Mouse (Mus musculus) adrenal gland, postnatal 36 days (tissue): Measurements from ENCODE around the gene Casp8. TPM values are rescaled to one million over a fixed set of nuclear protein-coding genes. Genes with fewer than 3 reads are reported as not detected.
"Not testable (repeated sequence)": the region's sequence is repeated elsewhere in the genome, so short reads cannot be mapped to it uniquely, and the experiment has no call there.

ENCODE experiments used
- DNase-seq, 2 experiments: peaks; one replicate each; pipeline ENCODE4 v3.0.0; 2021; ENCODE audit warnings: mixed read lengths in 1 of 2
- total RNA-seq, 2 experiments: library from RNA; stranded (reverse); gene quantifications; 2 replicates each; pipeline ENCODE4 v1.2.3; 2021

Gene Casp8
- total RNA-seq, 2 experiments from 2014 or later: 20.3 to 22.3 TPM

DNA sequence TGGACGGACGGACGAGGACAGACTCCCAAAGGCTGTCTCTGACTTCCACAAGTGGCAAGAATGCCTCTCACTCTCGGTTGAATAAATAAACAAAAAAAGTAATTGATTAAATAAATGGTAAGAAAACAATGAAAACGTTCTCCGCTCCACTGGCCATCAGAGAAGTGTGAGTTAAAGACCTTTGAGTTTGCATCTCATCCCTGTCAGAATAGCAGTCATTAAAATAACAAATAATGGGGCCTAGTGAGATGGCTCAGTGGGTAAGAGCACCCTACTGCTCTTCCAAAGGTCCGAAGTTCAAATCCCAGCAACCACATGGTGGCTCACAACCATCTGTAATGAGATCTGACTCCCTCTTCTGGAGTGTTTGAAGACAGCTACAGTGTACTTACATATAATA, 5.5 kb downstream of the Casp8 start:
- not testable (repeated sequence) for DNase-seq

DNA sequence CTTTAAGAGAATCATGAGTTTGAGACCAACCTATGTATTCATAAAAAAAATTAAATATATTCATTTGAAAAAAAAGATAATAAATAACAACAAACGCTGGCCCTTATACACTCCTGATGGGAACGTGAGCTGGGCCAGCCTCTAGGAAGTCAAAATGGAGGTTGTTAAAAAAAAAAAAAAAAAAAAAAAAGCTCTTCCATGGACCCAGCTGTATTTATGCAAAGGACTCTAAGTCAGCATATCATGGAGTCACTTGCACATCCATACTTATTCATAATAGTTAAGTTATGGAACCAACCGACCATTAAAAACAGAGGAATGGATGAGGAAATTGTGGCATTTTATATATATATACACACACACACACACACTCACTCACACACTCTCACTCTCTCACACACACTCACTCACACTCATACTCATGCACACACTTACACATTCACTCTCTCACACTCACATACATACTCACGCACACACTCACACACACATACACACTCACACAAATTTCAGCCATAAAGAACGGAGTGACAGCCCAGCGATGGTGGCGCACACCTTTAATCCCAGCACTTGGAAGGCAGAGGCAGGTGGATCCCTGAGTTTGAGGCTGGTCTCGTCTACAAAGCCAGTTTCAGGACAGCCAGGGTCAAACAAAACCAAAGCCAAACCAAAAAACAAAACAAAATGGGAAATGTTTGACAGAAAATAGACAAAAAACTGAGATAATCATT, 6.5 kb downstream of the Casp8 start:
- DNase-seq: no peak

DNA sequence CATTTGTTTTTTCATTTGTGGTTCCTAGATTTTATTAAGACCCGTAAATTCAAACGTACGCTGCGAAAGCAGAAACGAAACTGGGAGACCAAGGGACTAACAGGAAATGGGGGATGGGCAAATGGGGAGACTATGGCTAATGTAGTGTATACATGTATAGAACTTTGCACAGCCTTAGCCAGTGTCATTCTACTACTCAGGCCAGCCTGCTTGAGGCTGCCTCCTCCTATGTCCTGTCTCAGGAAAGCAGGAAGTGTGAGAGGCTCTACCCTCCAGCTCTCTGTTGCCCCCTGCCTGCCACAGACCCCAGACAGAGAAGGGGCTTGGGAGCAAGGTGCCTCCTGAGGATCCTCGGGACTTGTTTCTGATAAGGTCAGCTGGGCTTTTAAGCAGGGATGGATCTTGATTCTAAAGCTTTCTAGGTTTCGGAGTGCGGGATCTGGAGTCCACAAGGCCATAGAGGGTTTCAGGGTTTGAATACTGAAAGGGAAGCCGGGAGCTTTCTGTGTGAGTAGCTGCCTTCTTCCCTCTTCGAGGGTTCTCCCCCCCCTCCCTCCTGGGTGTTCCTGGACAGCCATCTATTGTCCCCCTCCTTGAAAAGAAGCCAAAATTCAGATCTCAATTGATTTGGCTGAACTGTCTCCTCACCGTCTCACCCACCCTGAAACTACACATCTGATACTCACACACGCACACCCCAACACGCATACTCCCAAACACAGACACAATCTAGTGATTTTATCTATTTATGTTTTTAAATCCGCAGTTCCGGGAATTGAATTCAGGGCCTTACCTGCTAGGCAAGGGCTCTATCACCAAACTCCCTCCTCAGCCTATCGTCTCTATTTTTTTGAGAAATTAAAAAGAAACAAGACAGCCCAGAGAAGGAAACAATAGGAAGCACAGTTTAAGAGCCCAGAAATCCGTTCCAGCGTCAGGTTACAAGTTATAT, 7.4 kb downstream of the Casp8 start:
- DNase-seq: peak; percentile 50 to 66

DNA sequence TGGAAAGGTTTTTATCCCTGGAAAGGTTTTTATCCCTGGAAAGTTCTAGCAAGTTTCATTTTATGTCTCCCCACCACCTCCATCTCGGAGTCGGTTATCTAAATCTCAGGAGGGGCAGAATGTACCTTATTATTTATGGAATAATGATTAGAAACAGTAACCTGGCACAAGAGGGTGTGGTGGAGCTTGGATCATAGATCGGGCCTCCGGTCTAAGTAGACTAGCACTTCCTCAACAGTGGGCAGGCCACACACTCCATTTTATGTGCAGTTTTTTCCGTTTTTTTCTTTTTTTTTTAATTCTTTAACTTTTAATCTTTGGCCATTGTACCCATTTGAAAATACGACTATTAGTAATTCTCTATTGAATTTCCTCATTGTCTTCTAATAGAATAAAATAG, 8.4 kb downstream of the Casp8 start:
- DNase-seq: no peak

DNA sequence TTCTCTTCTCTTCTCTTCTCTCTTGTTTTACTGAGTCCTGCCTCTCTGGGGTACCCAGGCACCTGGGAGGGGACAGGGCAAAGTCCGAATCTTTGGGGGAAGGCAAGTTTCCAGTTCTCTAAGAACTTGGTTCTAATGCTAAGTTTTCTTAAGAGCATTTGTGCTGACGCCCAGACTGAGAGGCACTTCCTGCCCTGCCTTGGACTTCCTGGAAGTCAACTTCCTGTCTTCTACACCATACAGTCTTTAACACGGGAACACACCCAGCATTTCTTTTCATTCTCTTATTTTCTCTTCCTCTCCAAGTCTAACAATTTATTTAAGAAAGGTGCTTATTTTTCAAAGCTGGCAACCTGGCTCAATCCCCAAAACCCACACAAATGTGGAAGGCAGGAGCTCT, 11.5 kb downstream of the Casp8 start:
- no peak for DNase-seq

DNA sequence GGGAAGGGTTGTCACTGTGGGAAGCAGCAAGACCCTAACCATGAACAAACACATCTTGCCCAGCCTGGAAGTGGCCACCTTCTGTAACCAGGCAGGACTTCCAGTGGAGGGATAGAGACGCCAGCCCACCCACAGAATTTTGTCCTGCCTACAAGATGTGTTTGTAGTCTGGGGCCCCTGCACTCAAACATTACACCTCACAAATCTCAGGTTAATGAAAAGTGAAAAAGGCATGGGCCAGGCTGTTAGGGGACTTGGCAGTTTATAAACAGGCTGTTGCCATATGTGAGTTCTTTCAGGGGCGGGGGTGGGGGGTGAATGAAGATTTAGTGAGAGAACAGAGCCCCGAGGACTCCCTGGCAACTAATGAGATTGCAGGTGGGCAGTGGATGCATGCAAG, 31.1 kb downstream of the Casp8 start:
- no peak for DNase-seq

DNA sequence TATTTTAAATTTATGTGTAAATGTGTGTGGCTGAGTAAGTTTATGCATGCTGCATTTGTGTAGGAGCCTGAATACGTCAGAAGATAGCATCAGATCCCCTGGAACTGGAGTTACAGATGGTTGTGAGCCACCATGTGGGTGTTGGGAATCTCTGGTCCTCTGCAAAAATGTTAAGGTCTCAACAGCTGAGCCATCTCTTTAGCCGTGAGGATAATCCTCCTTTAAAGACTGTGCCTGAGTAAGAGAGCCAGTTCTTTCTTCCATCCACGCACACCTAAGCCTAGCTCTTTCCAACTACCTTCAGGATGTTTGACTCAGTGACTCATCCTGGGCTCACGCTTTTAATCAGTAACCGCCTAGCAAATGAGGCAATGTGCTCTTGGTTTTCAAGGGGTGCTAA, 35.6 kb downstream of the Casp8 start:
- no peak for DNase-seq

DNA sequence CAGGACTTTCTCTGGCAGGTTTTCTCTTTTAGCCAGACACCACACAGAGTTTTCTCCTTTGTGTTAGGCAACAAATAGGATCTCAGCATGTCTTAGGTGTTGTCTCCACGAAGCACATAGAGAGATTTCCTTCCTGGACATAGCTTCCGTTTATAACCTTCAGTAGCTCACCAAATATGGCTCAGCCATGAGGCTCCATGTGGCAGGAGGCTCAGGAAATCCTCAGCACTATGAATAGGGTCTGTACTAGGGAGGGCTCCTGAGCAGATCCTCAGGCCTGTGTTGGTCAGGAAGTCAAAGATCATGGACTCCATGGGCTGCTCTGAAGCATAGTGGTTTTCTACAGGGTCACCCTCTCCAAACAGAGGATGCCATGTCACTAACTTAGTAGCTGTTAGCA, 37.0 kb downstream of the Casp8 start:
- DNase-seq: no peak

DNA sequence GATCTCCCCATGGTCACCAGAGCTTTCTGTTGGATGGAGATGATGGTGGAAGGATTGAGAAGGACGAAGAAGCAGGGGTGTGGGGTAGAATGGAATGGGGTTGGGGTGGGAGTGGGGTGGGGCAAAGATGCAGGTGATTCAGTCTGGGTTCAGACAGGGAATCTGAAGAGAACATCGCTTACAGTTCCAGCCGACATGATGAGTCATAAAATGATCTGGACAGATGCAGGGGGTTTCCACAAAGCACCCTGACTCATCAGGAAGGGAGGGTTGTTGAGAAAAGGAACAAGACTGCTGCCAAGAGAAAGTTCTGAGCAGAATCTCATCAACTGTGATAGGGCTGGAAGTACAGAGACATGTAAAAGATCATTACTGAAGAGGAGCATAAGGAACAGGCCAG, 61.6 kb downstream of the Casp8 start:
- peak; percentile 37 to 44 for DNase-seq

DNA sequence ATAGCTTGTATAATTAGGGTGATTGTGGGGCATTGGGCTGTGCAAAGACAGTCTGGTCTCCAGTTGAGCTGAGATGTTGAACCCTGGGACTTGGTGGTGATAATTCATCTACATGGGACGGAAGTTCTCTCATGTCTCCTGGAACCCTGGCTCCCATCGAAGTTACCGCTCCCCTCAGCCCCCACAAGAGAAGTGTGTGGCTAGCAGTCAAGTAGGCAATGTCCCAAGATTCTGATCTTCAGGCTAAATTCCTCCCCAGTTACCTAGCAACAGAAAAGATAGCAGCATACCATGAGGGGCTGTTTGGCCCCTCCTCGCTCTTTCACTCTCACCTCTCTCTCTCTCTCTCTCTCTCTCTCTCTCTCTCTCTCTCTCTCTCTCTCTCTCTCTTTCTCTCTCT, 64.0 kb downstream of the Casp8 start:
- peak in 1 of 2 experiments; percentile 9 for DNase-seq

DNA sequence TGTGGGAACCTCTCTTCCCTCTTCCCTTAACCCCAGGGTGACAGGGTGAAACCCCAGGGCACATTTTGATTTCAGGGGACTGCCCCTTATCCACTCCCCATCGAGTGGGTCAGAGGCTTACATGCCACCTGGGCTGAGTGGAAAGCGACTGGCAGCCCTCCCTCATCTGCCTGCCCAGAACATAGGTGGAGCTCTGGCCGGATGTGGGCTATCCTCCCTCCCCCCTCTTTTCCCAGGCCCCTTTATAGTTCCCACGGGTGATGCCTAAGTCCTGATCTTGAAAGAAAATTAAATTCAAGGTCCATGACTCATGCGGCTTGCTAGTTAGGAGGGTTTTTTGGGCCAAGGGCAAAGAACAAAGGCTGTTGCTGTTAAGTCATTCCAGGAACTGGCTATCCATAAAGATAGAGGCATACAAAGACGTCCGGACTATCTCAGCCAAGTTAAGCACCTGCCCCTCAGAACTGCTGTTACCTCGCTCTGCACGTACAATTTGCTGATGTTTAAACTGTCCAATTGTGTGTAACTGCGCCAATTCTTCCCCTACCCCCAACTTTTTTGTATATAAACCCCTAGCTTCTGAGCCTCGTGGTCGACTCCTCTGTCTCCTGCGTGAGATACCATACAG, 64.7 kb downstream of the Casp8 start:
- peak; percentile 69 to 74 for DNase-seq

DNA sequence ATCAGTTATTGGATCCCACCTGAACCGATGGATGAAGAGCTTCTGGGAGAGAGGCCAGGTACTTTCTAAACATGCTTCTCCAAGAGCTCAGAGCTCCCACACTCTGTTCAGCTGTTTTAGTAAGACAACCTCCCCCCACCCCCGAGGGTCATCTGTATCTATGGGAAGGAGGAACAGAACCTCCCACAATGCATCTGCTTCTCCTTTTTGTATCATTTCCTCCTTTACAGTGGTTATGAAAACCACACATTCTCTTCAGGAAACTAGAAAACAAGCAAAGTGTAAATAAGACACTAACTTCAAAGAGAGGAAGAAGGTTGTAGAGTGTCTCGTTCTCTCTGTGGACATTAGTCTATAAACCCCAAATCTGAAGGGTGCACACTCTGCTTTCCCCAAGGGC, 65.4 kb downstream of the Casp8 start:
- DNase-seq: not testable (repeated sequence)

DNA sequence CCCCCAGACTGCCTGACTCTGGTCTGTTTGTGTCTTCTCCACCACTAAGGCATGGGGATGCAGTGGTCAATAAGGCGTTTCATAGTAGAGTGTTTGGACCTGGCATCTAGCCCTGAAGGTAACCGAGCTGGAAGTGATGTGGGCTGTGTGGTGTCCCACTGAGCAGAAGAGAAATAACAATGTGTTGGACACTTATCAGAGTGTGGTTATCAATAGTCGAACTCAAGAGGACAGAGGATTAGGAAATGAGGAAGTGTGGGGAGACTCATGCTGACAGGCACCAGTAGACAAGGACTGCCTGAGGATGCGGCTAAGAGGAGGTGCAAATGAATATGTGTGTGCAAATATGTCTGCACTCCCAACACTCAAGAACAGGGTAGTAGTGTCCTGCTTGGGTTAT, 81.3 kb downstream of the Casp8 start:
- DNase-seq: not testable (repeated sequence)

DNA sequence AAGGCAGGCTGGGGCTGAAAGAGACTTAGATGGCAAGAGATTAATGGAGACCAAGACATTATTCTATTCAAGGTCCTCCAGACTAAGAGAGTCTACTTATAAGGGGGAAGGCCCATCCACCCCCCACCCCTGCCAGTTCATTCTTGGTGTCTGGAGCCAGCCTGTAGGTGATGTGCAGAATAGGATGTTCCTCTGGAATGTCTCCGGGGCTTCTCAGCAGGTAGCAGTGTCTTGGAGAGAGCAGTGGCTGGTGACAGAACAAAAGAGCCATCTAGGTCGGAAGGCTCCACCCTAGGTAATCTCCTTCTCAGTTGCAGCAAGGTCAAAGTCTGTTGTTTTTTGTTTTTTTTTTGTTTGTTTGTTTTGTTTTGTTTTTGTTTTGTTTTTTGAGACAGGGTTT, 84.1 kb downstream of the Casp8 start:
- DNase-seq: not testable (repeated sequence)

DNA sequence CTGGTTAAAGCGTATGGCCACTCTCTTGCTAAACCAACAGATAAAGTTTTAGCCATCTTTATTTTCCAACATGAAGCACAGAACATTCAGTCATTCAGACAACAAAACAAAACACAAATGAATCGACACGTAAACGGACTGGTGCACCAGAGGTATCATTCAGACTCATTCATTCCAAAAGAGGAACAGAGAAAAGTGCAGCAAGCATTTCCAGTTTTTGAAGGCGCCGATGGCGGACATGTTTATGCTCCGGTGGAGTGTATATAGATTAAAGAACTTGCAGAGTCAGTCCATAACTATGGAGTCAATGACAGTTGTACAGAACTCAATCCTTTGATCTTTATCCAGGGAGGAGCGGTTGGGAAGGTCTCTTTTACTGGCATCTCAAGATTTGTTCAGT, 88.1 kb downstream of the Casp8 start:
- DNase-seq: not testable (repeated sequence)

DNA sequence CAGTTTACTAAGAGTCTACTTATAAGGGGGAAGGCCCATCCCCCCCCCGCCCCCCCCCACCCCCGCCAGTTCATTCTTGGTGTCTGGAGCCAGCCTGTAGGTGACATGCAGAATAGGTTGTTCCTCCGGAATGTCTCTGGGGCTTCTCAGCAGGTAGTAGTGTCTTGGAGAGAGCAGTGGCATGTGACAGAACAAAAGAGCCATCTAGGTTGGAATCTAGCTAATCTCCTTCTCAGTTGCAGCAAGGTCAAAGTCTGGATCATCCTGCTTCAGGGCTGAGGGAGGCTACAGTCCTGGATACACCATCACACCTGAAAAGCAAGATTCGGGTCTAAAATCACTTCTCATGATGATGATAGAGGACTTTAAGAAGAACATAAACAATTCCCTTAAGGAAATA, 90.5 kb downstream of the Casp8 start:
- DNase-seq: no peak

DNA sequence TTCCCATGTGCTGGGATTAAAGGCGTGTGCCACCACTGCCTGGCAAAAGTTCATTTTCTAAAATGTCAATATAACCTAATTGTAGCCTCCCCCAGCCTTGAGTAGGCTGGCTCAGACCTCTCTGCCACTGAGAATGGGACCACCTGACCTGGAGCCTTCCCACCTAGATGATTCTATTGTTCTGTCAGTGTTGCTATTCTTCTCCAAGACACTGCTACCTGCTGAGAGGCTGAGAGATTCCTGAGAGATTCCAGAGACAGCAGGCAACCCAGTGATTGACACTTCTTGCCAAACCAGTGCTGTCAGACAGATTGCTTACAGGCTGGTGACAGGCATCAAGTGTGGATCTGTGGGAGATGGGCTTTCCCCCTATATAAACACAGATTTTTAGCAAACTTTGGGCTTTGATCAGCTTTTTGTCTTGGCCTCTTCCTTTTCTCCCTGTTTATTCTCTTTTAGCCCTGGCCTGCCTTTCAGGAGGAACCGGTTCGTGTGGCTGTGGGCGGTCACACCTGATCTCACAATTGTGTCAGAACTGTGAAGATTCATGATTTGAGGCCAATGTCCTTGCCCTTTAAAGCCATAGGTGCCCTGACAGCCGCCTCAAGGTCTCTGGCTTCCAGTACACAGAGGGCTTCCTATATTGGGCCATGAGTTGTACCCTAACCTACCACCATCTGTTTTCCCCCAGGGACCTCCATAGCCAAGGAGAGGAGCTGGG, 94.8 kb downstream of the Casp8 start:
- no peak for DNase-seq

DNA sequence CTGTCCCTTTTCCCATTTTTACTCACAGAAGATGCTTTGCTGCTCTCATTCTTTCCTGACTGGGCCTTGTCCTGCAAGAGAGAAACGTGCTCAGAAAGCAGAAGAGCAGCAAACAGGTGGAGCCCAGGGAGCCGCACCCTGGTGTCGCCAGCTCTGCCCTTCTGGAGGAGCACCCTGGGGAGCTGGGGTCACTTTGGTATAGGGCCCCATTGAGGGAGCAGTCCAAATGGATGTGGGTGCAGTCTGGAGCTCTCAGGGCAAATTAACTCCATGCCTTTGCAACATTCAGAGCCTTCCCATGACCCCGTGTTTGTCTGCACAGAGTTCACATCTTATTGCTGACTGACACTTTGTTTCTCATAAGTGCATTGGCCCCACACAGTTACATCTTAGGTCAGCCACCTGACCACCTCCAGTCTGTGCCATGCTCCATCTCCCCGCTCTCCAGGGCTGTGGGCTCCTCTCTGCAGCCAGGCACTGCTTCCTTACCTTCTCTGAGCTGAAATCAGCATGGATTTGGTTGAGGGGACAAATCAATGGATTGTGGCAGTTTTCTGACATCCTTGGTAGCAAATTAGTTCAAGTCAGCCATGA, 95.6 kb downstream of the Casp8 start:
- DNase-seq: not testable (repeated sequence)

DNA sequence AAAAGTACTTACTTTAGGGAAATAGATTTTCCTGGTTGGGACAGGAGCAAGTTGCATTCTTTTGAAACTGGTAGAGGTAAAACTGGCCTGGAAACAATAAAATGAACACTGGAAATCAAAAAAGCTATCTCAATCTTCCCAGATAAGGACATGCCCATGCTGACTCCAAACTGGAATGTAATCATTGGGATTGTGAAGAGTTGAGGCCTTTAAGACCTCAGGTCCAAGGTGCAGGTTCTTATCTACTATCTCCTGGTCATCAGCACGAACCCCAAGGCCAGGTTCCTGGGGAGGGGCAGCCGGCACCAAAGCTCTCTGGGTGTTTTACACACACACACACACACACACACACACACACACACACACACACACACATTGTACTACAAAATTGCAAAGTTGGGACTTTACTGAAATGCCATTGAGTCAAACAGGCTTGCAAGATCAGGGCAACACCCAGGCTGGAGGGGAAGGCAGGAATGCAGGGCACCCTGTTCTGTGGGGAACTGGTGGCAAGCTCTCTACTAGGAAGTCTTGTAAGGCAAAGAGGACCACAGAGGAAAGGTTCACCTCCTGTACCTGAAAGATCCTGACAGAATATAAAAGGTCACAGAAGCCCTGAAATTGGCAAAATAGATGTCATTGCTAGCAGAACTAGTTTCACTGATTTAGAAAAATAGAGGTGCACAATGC, 96.5 kb downstream of the Casp8 start:
- not testable (repeated sequence) for DNase-seq

DNA sequence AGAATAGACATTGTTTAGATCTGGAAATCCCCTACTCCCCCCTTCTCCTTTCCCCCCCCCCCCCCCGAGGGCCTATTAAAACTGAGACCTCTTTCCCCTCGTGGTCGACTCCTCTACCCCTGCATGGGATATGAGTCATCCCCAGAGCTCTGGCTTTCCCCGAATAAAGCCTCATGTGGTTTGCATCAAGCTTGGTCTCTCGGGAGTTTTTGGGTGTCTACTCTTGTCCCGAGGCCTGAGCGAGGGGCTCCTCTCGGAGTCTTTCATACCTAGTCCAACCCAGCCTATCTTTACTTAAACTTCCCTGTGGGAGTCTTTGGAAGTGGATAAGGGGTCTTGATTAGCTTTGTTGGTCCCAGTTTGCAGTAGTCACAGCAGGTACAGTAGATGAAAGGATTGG, 97.2 kb downstream of the Casp8 start:
- DNase-seq: not testable (repeated sequence)
